Mouse (Mus musculus): ENCODE results near the gene Irf7.

Irf7 gene

DNA sequence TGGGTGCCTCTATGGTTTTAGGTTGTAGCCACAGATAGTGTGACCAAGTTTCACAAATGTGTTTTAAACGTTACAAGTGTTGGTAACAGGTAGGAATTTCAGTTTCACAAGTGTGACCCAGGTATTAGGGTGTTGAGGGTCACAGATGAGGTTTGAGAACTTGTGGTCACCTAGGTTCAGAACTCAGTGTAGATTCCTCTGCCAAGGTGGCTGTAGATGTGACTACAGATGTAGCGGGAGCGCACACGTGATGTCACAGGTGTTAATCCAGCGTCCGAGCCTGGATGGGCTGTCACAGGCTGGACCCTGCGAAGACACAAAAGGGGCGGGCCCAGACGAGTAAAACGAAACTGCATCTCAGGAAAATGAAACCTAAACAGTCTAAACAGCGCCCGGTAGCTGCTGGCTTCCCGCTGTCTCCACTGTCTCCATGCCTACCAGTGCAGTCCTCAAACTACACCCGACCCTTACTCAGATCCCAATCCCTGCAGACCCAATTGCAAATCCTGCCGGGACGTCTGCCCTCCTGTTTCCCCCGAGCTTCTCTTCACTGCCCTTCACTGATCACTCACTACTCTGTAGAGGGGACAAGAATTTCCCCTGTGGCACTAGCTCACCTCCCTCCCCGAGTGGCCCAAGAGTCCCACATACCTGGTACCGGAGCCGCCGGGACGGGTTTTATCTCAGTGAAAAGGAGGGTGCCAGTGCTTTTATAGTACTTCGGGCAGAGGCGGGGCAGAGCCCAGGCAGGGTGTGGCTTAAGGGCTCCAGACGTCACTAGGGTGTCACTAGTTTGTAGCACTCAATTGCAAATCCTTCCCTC is at the start of gene Irf7:
TSS of gene Irf7 (minus strand) at position 743 of the 823 bp plus-strand sequence.
- no peak for DNase-seq (ENCODE audit: low read depth, low spot score)

GRCm38 (mm10) chr7:141315974-141316373 is 49.7 kb upstream of the Irf7 start:
- no peak for DNase-seq (ENCODE audit: low read depth, low spot score)

DNA sequence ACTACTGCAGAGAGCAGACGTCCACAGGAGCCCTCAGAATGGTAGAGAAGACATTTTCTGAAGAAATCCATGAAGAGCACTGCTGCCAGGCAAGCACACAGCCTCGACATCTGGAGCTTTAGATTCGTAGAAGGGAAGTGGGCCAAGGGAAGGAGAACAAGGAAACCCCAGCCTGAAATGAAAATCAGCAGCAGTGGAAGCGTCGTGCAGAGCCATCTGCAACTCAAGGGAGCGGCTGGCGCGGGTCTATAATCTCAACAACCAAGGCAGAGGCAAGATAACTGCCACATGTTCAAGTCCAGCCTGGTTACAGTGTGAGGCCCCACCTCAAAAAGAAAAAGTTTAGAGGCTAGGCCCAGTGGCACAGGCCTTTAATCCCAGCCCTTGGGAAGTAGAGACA is 48.8 kb upstream of the Irf7 start:
- DNase-seq (ENCODE audit: low read depth, low spot score): no peak

GRCm38 (mm10) chr7:141314416-141314815 is 48.1 kb upstream of the Irf7 start:
- no peak for DNase-seq (ENCODE audit: low read depth, low spot score)

DNA sequence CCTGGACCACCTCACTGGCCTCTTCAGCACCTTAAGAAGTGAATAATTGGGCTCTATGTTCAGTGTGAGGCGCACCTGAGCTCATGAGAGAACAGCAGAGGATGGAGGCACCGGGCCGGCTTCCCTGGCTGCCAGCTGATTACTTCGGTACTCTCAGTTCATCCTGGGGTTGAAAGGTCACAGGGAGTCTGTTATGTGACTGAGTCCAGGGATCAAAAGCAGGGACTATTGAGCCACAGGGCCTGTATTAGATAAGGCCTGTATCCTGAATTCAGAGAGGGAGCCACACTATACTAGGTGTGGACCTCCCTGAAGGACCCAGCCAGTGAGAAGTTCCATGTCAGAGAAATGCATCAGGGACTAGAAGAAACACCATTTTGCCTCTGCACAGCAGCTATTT is 38.3 kb upstream of the Irf7 start:
- DNase-seq (ENCODE audit: low read depth, low spot score): no peak

GRCm38 (mm10) chr7:141302702-141303268 is 36.5 kb upstream of the Irf7 start:
- no peak for DNase-seq (ENCODE audit: low read depth, low spot score)

DNA sequence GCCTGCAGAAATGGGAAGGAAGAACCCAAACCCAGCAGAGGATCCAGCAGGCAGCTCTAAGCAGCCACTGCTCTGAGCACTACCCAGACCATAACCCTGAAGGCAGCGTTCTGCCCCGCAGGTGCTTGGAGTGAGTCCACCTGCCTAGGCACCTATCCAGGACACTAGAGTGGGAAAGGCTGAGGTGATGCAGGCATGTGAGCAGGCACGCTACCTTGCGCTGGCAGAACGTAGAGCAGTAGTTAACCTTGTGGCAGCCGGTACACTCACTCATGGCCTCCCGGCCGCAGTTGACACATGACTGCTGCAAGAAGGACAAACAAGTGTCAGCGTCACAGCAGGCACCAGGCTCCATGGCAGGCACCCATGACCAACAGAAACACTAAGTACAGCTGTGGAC is 35.1 kb upstream of the Irf7 start:
- DNase-seq (ENCODE audit: low read depth, low spot score): no peak

DNA sequence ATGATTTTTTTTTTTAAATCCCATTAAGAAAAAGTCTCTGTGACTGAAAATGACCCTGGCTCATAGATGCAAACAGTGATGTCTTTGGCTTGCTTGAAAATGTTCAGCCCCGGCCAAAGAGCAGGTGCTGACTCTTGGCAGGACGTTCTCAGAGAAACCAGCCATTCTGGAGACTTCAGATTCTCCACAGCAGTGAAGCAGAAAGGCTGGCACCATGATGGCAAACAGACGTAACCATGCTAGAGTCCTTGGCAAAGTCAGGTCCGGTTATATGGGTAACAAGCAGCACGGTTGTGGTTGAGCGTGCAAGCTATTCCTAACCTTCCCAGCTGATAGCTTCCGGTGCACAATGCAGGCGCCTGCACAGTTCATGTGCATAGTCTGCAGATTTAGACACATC is 32.9 kb upstream of the Irf7 start:
- no peak for DNase-seq (ENCODE audit: low read depth, low spot score)

- DNase-seq (ENCODE audit: low read depth, low spot score): no peak
These were observed 31.8 kb upstream of the Irf7 start for GRCm38 (mm10) chr7:141297926-141298650.

GRCm38 (mm10) chr7:141294479-141294878 is 28.2 kb upstream of the Irf7 start:
- no peak for DNase-seq (ENCODE audit: low read depth, low spot score)

- no peak for DNase-seq (ENCODE audit: low read depth, low spot score)
These were observed 27.7 kb upstream of the Irf7 start for GRCm38 (mm10) chr7:141293852-141294471.

- DNase-seq (ENCODE audit: low read depth, low spot score): no peak
These were observed 26.5 kb upstream of the Irf7 start for GRCm38 (mm10) chr7:141292583-141293388.

DNA sequence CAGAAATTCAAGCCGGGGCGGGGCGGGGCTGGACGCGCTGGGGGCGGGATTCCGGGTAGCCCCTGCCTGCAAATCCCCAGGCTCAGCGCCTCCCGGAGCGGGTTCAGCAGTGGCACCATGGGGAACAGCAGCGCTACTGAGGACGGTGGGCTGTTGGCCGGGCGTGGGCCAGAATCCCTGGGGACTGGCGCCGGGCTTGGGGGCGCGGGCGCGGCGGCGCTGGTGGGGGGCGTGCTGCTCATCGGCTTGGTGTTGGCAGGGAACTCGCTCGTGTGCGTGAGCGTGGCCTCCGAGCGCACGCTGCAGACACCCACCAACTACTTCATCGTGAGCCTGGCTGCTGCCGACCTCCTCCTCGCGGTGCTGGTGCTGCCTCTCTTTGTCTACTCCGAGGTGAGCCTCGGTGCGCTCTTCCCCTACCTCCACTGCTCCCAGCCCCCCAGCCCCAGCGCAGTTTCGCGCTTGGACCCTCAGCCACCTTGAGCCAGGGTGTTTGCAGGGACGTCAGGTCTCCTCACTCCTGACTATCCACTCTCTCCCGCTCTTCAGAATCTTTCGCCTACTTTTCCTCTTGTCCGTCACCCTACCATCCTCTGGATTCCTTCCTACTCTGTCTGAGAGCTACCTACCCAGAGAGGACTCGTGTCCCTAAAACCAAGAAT is 25.8 kb upstream of the Irf7 start, which contains the start of gene Drd4:
TSS of gene Drd4 (plus strand) at position 86 of the 662 bp plus-strand sequence.
- DNase-seq (ENCODE audit: low read depth, low spot score): no peak

DNA sequence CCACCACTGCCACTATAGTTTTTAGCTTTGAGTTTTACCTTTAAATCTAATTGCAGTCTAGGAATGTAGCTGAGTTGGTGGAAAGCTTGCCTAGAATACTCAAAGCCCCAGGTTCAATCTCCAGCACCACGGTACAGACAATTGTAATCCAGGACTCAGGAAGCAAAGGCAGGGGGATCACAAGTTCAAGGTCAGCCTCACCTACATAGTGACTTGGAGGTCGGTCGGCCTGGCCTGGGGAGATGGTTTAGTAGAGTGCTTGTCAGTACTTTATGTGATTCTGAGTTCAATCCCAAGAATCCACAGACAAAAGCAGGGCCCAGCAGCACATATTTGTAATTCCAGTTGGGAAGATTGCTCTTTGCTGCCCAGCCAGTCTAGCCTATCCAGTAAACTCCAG is 21.8 kb upstream of the Irf7 start:
- no peak for DNase-seq (ENCODE audit: low read depth, low spot score)

DNA sequence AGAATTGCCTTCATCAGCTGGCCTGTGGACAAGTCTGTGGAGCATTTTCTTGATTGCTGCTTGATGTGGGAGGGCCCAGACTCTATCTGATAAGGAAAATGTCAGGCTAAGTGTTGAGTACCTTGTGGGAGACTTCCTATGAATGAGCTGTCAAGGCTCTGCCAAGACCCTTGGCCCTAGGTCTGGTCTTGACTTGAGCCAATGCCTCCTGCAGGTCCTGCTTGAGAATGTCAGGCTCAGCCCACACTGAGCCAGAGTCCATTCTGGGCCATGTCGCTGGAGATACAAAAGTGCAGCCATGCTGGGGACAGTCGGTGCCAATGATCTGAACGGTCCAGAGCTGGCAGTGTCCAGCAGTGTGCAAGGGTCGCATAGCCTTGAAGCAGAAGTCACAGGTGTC is 16.5 kb upstream of the Irf7 start:
- no peak for DNase-seq (ENCODE audit: low read depth, low spot score)

- no peak for DNase-seq (ENCODE audit: low read depth, low spot score)
These were observed 15.2 kb upstream of the Irf7 start for GRCm38 (mm10) chr7:141281442-141281841.

- DNase-seq (ENCODE audit: low read depth, low spot score): no peak
These were observed 12.7 kb upstream of the Irf7 start, which contains the start of gene Sct for GRCm38 (mm10) chr7:141278766-141279590. TSS of gene Sct (minus strand) at chr7:141279133.

DNA sequence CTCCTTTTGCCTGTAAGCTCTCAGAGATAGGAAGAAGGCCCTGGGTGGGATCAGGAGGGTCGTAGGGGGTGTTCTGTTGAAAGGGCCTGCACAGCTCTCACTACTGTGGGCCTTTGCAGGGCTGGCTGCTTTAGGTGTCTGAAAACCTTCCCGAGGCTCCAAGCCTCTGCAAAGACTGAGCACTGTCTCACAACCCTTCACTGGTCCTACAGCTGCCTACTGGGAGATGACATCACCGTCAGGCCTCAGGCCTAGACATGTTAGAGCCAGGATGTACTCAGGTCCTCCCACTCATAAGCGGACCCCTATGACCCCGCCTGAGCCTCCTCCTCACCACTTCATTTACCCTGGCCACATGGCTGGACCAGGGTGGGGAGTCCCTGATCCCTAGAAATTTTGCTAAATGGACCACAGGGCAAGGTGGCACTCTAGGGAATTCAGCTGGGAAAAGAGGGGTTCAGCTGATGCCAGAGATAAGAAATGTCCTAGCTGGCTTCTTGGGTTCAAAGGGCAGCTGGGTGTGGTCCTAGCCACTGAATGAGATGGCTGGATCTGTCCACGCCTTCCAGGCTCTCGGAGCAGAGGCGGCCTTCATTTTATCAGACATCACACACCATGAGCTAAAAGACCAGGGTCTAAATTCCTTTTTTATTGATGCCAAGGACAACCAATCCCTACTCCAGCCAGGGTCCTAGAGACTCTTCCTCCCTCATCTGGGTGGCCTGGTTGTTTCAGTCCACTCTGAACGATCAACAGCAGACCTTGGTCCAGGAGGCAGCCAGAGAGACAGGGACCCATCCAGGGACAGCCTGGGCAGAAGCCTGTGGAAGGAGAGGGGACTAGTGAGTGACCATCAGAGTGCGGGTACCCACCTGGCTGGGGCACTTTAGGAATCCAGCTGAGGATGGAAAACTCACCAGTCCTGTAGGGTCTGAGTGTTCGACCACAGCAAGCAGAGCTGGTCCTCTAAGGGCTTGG is 11.7 kb upstream of the Irf7 start:
- no peak for DNase-seq (ENCODE audit: low read depth, low spot score)

GRCm38 (mm10) chr7:141276546-141276945 is 10.3 kb upstream of the Irf7 start, which contains the start of gene Cdhr5:
TSS of gene Cdhr5 (minus strand) at chr7:141276786.
- no peak for DNase-seq (ENCODE audit: low read depth, low spot score)
